Mouse (Mus musculus): ENCODE data around the gene Pard6a. TPM values are rescaled to one million over a fixed set of nuclear protein-coding genes. Genes with fewer than 3 reads are reported as not detected.

The Pard6a gene
- total RNA-seq (2021), result 1 to 10 TPM; 5.9 to 6.2 TPM

DNA sequence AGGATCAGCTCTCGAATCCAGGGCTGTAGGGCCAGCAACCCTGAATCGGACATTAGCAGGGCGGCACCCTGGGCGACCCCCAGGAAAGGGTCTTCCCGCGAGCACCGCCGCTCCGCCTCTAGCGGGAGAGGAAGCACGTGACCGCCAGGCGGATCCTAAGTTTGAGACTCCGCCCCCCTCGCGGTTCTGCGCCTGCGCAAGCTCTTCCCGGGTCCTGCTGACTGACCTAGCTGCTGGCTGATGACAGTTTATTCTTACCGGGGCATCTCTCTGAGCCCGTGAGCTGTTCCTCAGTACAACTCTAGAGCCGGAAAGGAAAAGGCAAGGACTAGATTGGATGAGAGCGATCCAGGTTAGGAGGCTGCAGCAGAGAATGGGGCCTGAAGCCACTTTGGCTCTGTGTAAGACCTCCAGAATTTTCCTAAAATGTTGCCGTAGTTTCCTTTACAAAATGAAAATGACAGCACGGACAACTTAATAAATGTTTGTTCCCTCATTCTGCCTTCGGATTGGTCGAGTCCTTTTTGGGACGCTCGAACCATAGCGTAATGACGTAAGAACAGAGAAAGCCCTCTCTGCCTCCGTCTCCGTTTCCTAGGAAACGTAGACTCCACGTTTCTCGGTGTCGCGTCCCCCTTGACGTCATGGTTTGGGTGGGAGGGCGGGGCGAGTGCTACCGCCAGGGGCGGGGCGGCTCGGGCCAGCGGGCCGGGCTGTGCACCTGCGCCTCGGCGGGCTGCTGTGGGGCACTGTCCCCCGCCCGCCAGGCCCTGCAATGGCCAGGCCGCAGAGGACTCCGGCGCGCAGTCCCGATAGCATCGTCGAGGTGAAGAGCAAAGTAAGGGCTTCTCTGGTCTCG lies at the start of gene Pard6a, which contains the start of gene Acd:
Pard6a (plus strand) TSS at position 183 of the 859 bp plus-strand sequence.
Acd (minus strand) TSS at position 137 of the 859 bp plus-strand sequence.
- peak; percentile 98 for DNase-seq

DNA sequence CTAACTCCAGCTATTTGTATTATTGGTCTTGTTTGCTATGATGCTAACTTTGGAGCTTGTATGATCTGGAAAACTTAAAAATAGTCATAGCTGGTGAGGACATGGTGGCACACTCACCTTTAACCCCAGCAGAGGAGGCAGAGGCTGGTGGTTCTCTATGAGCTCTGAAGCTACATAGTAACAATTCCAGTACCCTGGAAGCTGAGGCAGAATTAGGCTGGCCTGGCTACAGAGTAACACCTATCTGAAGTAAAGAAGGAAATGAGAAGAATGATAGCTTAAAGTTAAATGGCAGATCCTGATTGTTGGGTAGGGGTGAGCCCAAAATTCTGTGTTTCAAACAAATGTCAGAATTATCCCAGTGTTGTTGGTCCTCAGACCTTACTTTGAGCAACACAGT lies 43.3 kb upstream of the Pard6a start:
- no peak for DNase-seq

DNA sequence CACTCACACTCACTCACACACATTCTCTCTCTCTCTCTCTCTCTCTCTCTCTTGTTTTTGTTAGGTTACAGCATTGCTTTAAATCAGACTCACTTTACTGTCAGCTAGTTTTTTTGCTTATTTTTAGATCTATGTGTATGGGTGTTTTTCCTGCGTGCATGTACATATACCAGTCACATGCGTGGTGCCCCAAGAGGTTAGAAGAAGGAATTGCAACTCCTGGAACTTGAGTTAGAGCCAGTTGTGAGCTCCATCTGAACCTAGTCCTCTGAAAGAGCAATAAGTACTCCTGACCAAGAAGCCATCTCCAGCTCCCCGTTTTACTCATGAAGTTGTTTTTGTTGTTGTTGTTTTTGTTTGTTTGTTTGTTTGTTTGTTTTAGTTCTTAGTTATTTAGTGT lies 39.8 kb upstream of the Pard6a start:
- peak; percentile 41 for DNase-seq

DNA sequence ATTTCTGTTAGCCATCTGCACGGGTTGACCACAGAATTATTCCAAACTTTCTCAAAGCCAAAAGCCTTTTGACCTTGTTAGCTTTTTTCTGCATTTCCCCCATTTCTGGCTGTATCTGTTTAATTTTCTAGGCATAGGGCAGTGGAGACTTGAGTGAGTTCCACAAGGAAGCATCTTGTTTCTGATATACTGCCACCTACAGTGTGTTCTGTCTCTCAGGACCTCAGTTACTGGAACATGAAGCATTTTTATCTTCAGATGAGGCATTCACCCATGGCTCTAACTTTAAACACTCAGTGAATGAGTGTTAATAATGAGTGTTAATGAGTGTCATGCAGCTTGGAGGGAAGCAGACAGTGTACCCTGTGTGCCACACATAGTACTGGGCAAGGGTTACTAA lies 23.1 kb upstream of the Pard6a start:
- DNase-seq, result no peak

DNA sequence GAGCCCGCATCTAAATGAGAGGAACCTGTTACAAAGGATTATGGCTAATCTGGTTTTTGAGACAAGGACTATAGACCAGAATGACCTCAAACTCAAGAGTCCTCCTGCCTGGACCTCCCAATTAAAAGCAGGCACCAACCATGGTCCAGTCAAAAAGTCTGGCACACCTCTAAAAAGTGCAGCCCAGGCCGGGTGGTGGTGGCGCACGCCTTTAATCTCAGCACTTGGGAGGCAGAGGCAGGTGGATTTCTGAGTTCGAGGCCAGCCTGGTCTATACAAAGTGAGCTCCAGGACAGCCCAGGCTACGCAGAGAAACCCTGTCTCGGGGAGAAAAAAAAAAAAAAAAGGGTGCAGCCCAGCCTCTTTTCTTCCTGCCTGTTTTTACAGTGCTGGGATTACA lies 15.6 kb upstream of the Pard6a start:
- no peak for DNase-seq

DNA sequence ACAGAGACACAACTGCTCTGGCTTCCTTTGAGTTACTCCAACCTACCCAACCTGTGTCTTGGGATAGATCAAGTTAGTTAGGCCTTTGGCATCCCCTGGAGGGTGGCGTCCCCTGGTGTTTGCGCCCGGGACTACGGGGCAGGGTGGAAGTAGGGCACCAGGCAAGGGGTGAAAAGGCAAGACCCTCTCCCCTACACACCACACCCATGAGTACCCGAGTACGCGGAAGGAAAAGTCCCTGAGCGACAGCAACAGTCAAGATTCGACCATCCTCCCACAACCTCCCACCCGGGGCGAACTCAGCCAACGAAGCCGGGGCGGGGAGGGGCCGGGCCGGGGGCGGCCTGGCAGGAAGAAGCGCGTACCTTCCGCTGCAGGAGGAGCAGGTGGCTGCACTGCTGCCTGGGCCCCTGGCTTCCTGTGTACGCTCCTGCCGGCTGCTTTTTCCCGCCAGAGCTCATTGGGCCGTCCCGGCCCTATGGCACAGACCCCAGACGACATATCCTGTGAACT lies 15.1 kb upstream of the Pard6a start, which contains the start of gene Carmil2:
Carmil2 (plus strand) TSS at position 479 of the 513 bp plus-strand sequence.
- DNase-seq, result peak; percentile 80

DNA sequence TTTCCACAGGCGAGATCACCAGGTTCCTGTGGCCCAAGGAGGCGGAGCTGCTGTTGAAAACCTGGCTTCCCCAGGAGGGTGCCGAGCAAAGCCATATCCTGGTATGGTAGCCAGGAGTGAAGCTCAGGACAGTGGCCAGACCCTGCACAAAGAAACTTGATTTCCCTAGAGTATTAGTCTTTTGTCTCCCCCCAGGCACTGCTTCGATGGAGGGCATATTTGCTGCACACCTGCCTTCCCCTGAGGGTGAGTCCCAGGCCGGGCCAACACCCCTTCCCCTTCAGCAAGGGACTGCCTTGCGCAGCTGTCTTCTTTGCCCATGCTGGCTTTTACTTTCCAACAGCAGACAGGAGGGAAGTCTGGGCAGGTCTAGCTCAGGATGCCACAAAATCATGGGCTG lies 14.4 kb upstream of the Pard6a start:
- no peak for DNase-seq

DNA sequence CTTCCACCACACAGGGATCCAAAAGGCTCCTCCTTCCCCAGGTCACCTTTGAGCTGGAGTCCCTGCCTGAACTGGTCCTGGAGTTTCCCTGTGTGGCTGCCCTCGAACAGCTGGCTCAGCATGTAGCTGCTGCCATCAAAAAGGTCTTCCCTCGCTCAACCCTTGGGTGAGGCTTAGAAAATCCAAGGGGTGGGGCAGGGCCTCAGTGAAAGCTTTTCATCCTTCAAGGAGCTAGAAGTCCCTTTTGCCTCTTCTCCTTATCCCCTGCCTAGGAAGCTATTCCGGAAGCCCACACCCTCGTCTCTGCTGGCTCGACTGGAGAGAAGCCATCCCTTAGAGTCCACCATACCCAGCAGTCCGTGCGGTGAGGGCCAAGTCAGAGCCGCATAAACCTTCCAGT lies 13.4 kb upstream of the Pard6a start:
- DNase-seq, result no peak

DNA sequence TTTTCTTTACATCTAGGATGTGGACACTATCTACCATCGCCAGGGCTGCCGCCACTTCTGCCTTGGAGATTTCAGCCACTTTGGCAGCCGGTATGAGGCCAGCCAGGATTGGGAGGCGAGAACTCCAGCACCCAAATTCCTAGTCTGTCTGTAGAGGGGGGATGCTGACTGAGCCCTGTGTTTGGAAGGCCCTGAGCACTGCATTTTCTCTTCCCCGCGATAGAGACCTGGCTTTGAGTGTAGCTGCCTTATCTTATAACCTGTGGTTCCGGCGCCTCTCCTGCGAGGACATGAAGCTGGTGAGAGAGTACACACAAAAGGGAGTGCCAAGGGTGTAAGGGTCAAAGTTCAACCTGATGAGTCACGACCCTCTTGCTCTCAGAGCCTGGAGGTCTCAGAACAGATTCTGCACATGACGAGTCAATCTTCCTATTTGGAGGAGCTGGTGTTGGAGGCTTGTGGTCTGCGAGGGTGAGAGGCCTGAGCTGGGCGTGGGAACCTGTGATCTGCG lies 12.7 kb upstream of the Pard6a start:
- DNase-seq, result no peak

DNA sequence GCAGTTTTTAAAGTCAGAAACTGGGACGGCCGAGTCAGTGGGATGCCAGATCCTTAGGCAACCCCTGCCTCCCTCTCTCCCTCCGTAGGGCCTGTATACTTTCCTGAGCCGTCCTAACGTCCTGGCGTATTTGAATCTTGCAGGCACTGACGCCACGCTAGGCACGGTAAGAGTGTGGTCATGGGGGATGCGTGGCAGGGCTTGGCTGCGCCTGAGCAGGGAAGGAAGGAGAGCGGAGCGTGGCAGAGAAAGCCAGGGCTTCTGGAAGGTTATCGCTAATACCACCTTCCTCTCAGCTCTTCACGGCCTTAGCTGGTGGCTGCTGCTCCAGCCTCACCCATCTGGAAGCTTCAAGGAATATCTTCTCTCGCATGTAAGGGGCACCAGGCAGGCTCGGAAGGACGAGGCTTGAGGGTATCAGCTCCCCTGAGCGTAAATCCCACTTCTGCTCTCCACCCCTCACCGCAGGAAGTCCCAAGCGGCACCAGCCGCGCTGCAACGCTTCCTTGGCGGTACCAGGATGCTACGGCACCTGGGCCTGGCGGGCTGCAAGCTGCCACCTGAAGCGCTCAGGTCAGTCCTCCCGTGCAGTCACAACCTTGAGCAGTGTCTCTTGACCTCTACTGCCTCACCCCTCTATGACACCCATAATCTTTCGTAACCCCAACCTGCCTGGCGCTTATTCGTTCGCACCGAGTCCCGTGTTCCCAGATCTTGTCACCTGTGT lies 11.5 kb upstream of the Pard6a start:
- no peak for DNase-seq

DNA sequence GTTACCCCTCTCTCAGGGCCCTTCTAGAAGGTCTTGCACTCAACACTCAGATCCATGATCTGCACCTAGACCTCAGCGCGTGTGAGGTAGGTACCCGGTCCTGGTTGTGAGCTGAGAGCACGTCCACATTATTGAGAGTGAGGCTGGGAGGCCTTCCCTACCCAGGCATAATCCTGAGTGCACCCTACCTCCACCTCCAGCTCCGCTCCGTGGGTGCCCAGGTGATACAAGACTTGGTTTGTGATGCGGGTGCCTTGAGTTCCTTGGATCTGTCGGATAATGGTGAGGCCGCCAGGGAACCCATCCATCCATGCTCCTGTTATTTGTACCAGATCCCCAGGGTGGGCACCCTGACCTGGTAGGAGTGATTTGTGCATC lies 11.0 kb upstream of the Pard6a start:
- no peak for DNase-seq

DNA sequence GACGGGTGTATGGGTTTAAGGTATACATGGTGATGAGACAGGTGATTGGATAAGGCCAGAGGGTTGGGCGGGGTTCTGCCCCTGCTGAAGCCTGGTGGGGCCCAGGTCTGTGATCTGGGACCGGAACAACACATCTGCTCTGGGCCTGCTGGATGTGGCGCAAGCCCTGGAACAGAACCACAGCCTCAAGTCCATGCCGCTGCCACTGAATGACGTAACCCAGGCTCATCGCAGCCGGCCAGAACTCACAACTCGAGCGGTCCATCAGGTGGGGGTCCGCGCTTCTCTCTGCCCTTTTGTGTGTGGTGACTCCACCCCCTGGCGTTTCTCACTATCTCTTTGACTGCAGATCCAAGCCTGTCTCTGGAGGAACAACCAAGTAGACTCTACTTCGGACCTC lies 10.0 kb upstream of the Pard6a start:
- no peak for DNase-seq

DNA sequence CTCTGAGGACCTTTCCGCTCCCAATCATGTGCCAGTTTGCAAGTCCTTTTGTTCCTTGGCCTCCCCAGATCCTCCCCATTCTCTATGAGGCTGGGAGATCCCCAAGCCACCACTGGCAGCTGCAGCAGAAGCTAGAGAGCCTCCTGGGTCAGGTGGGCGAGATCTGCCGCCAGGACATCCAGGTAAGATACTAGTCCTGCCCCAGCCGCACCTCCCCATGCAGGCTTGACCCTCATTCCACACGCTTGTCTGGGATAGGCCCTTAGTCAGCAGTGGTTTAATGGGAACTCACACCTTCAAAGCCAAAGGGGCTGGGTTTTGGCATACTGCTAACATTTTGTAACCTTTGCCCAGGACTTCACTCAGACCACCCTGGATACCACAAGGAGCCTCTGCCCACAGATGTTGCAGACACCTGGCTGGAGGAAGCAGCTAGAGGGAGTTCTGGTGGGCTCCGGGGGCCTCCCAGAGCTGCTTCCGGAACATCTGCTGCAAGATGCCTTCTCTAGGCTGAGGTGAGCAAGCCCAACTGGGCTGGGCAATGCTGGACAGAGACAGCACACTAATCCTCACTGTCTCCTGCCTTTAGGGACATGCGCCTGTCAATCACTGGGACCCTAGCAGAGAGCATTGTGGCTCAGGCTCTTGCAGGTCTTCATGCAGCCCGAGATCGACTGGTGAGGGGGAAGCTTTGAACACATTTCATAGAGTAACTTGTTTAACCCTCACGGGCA lies 8.3 kb upstream of the Pard6a start:
- no peak for DNase-seq

DNA sequence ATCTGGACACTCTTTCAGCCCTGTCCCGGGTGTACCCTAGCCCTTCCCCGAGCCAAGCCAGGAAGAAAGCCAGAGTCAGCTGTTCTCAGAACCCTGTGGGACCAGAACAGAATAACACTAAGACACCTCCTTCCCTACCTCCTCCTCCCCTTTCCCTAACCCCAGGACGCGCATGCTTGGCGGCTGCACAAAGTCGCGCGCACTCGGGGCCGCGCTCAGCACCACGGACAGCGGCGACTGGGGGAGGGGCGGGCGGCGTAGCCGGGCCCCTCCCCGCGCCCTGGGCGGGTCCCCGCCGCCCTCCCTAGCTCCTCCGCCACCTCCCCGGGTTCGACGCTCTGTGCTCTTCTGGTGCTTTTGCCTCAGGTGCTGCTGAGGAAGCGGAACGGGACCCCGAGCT lies 7.3 kb upstream of the Pard6a start:
- peak; percentile 82 for DNase-seq

DNA sequence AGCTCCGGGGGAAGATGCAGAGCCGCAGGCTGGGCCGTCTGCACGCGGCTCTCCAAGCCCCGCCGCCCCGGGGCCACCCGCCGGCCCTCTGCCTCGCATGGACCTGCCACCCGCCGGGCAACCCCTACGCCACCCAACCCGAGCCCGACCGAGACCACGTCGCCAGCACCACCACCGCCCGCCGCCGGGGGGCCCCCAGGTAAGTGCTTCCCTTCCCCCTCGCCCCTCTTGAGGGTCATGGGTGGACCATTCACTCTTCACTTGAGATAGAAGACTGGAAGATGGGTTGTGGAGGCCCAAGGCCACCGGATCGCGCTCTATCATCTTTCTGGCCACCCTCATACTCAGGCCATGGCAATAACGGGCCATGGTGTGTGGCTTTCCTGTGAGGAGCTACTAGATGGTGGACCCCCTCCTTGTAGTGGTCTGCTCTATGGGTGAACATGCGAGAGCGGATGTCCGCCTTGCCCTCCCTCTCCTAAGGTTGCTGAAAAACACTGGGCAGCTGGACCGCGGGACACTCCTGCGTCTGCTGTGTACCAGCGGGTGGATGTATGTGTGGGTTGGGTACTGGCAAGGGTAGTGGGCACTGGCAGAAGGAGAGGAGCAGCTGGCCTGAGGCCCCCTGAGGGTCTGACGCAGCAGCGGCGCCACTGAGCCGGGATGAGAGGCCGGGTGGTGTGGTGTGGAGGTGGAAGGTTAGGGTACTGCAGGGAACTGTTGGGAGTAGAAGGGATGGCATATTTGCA lies 6.7 kb upstream of the Pard6a start:
- no peak for DNase-seq

DNA sequence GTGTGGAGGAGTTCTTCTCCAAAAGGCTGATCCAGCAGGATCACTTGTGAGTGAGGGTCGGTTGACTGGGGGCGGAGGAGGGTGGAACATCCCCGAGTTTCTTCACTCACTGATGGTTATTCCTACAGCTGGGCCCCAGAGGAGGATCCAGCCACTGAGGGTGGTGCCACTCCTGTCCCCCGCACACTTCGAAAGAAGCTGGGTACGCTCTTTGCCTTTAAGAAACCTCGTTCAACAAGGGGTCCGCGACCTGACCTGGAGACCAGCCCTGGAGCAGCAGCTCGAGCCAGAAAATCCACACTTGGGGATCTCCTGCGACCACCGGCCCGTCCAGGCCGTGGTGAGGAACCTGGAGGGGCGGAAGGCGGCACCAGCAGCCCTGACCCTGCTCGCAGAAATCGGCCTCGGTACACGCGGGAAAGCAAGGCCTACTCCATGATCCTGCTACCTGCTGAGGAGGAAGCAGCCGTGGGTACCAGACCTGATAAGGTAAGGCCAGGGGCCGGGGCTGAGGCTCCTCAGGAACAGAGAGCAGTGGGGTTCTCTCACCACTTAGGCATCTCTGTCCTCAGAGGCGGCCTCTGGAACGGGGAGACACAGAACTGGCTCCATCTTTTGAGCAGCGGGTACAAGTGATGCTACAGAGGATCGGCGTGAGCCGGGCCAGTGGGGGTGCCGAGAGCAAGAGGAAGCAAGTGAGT lies 5.7 kb upstream of the Pard6a start:
- DNase-seq, result no peak

DNA sequence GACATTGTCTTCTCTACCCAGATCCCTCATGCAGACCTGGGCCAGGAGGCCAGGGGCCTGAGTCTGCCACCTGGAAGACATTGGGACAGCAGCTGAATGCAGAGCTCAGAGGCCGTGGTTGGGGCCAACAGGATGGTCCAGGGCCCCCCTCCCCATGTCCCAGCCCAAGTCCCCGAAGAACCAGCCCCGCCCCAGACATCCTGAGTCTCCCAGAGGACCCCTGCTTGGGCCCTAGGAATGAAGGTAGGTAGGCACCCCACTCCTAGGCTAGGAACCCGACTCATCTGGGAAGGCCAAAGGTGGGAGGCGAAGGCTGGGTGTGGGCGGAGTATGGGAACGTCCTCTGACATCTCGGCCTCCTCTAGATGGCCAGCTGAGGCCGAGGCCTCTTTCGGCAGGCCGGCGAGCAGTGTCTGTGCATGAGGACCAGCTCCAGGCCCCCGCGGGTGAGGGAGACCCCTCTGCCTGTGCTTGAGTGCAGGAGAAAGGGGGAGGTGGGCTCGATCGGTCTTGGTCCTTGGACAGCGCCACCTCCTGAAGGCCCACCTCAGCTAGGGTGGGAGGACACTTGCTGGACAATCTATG lies 3.7 kb upstream of the Pard6a start:
- DNase-seq, result no peak

DNA sequence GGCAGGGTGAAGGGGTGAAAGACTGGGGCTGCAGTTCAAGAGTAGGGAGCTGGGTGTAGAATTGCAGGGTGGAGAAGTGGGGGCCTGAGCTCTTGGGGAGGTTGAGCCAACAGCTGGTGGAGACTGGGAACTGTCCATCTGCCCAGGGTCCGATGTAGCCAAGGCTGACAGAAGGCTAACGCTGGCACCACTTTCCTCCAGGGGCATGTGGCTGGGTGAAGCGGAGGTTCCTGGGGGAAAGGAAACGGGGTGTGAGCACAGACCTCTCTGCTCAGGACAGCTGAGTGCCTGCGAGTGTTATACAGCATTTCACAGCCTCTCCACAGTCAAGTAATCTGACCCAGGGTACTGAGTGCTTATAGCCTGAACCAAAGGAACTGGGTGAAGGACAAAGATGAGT lies 2.2 kb upstream of the Pard6a start:
- no peak for DNase-seq

DNA sequence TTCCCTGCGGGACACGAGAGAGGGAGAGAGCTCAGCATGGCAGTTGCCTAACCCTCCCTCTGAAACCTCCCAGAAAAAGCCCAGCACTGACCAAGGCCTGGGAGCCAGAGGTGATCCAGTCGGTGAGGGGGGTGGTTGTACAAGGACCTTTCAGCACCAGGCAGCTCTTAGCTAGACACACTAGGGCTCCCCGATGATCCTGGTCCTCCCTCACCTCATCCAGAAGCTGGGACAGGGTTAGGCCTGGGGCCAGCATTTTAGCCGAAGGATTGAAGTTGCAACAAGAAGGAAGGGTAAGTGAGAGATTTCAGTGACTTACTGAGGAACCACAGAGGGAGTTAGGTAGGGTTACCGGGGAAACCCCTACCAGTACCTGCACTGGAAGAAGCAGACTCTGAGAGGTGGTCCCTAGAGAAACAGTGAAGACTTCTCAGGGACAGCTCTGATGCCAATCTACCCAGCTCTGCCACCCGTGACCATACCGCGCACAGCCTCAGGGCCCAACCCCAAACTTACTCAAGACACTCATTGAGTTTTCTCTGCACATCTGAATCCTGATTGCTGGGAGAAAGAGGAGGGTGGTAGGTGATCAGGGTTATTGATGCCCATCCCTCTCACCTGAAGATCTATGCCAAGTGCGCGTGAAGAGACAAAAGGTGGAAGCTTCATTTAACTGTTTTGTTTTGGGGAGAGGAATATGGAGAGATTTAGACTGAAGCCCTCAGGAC lies 1.3 kb upstream of the Pard6a start:
- no peak for DNase-seq

DNA sequence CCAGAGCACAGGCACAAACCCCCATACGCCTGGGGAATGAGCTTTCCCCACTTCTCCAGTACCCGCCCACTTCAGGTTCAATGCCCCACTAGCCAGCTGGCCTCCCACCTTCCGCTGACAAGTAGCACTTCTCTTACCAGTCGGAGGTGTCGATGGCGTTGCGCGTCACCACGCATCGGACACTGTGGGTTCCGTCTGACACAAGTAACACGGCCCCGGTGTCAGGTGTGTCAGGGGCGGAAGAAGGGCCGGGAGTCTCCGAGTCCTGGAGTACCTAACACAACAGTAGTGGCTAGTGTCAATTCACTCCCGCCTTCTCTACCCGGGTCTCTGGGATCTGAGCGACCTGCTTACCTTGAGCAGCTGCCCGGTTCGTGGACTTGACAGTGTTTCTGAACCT lies 382 bp upstream of the Pard6a start:
- DNase-seq, result peak; percentile 61

All from heart, postnatal 4 days (tissue).